Mouse (Mus musculus): ENCODE measurements around the gene Nedd4. TPM values are rescaled to one million over a fixed set of nuclear protein-coding genes. Genes with fewer than 3 reads are reported as not detected.

The Nedd4 gene
- polyA plus RNA-seq, 1 experiment from 2014 or later: 815 TPM

DNA sequence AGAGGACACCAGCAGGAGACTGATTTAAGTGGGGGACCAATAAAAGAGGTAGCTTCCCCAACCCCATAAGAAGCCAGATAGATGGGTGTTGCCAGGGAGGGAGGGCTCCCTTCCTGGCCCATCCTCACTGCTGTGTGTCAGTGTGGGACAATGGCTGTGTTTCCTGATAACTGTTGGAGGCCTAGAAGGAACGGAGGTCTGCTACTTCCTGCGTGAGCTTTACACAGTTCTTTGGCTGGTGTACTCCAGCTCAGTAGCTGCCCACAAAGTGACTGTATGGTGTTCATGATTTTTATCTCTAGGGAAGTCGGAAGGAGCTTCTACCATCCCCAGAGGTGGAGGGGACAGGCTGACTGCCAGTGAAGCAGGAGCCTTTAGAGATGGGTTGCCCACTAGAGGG is 5.2 kb upstream of the Nedd4 start:
- no peak overlapping the region; the same call in 1 of the 2 replicates for H3K9ac ChIP-seq (ENCODE audit: low read length)
- no peak for DNase-seq (ENCODE audit: low spot score)
- 68% methylated on average over 3 of the region's 3 CpGs for WGBS
- no peaks in the 10 kb centered on the region for H3K27me3 ChIP-seq (ENCODE audit: control insufficient read depth, insufficient read depth, low read length)
- H3K4me3 ChIP-seq (ENCODE audit: low read depth, low read length): no peak overlapping the region
- peaks cover 20% of the 10 kb centered on the region for H3K4me1 ChIP-seq (ENCODE audit: control insufficient read depth, insufficient read depth, low read length)
- no peaks in the 10 kb centered on the region for H3K9me3 ChIP-seq (ENCODE audit: control insufficient read depth, low read length)
- no peak for ATAC-seq (ENCODE audit: insufficient number of reproducible peaks, low FRiP score, low TSS enrichment, low read depth)
- H3K4me2 ChIP-seq (ENCODE audit: low read depth, severe bottlenecking): no peak overlapping the region
- 0 out of 2 replicates have a peak overlapping the region, but pooled peaks have one; percentile 42 for H3K27ac ChIP-seq (replicated peaks; ENCODE audit: low read depth, low read length)
- H3K36me3 ChIP-seq (ENCODE audit: control insufficient read depth, insufficient read depth, low read length): no peaks in the 10 kb centered on the region

GRCm38 (mm10) chr9:72657694-72658093 is 4.5 kb upstream of the Nedd4 start:
- Histone ChIP-seq H3K36me3 (ENCODE audit: control insufficient read depth, insufficient read depth, low read length) (no peaks in the 10 kb centered on the region), H3K27me3 (ENCODE audit: control insufficient read depth, insufficient read depth, low read length) (no peaks in the 10 kb centered on the region), H3K4me2 (ENCODE audit: low read depth, severe bottlenecking) (no peak overlapping the region), H3K9me3 (ENCODE audit: control insufficient read depth, low read length) (no peaks in the 10 kb centered on the region), H3K9ac (ENCODE audit: low read length) (no peak overlapping the region), H3K4me3 (ENCODE audit: low read depth, low read length) (no peak overlapping the region), H3K4me1 (ENCODE audit: control insufficient read depth, insufficient read depth, low read length) (peaks cover 15% of the 10 kb centered on the region), H3K27ac (replicated peaks; ENCODE audit: low read depth, low read length) (no peak overlapping the region)
- ATAC-seq (ENCODE audit: insufficient number of reproducible peaks, low FRiP score, low TSS enrichment, low read depth) (no peak), DNase-seq (ENCODE audit: low spot score) (no peak)
- WGBS: 94% methylated on average over 1 of the region's 1 CpGs

- 81% methylated on average over 4 of the region's 4 CpGs for WGBS
- Histone ChIP-seq H3K4me3 (ENCODE audit: low read depth, low read length) (no peak overlapping the region), H3K36me3 (ENCODE audit: control insufficient read depth, insufficient read depth, low read length) (peaks cover 4% of the 10 kb centered on the region; the same call in 1 of the 2 replicates), H3K4me1 (ENCODE audit: control insufficient read depth, insufficient read depth, low read length) (peaks cover 20% of the 10 kb centered on the region), H3K27me3 (ENCODE audit: control insufficient read depth, insufficient read depth, low read length) (no peaks in the 10 kb centered on the region), H3K4me2 (ENCODE audit: low read depth, severe bottlenecking) (no peak overlapping the region), H3K9ac (ENCODE audit: low read length) (no peak overlapping the region), H3K27ac (replicated peaks; ENCODE audit: low read depth, low read length) (no peak overlapping the region), H3K9me3 (ENCODE audit: control insufficient read depth, low read length) (no peaks in the 10 kb centered on the region)
- ATAC-seq (ENCODE audit: insufficient number of reproducible peaks, low FRiP score, low TSS enrichment, low read depth): no peak
- no peak for DNase-seq (ENCODE audit: low spot score)
Measured at GRCm38 (mm10) chr9:72660139-72660538, 2.0 kb upstream of the Nedd4 start.

DNA sequence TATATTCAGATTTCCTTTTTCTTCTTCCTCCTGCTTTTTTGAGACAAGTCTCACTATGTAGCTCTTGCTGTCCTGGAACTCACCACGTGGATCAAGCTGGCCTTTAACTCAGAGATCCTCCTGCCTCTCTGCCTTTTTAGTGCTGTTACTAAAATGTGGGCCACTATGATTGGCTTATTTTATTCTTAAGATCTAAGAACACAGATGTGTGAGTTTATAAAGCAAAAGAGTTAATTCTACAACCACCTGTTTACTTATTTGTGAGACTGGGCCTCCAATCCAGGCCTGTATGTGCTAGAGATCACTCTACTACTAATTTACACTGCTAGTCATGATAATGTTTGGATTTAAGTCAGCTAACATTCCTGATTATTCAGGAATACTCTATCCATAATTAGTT is 1.2 kb upstream of the Nedd4 start:
- Histone ChIP-seq H3K4me3 (ENCODE audit: low read depth, low read length) (no peak overlapping the region), H3K9me3 (ENCODE audit: control insufficient read depth, low read length) (no peaks in the 10 kb centered on the region), H3K27me3 (ENCODE audit: control insufficient read depth, insufficient read depth, low read length) (no peaks in the 10 kb centered on the region), H3K4me2 (ENCODE audit: low read depth, severe bottlenecking) (no peak overlapping the region; the same call in 1 of the 2 replicates), H3K9ac (ENCODE audit: low read length) (no peak overlapping the region), H3K4me1 (ENCODE audit: control insufficient read depth, insufficient read depth, low read length) (peaks cover 22% of the 10 kb centered on the region), H3K27ac (replicated peaks; ENCODE audit: low read depth, low read length) (no peak overlapping the region; the same call in 1 of the 2 replicates), H3K36me3 (ENCODE audit: control insufficient read depth, insufficient read depth, low read length) (peaks cover 4% of the 10 kb centered on the region; the same call in 1 of the 2 replicates)
- WGBS: 59% methylated on average over 1 of the region's 1 CpGs
- no peak for DNase-seq (ENCODE audit: low spot score)
- no peak for ATAC-seq (ENCODE audit: insufficient number of reproducible peaks, low FRiP score, low TSS enrichment, low read depth)

- Histone ChIP-seq H3K4me1 (ENCODE audit: control insufficient read depth, insufficient read depth, low read length) (peaks cover 21% of the 10 kb centered on the region), H3K9ac (ENCODE audit: low read length) (peak overlapping the region; percentile 100), H3K36me3 (ENCODE audit: control insufficient read depth, insufficient read depth, low read length) (peaks cover 4% of the 10 kb centered on the region; the same call in 1 of the 2 replicates), H3K9me3 (ENCODE audit: control insufficient read depth, low read length) (no peaks in the 10 kb centered on the region), H3K4me2 (ENCODE audit: low read depth, severe bottlenecking) (peak overlapping the region; percentile 89), H3K27ac (replicated peaks; ENCODE audit: low read depth, low read length) (peak overlapping the region; percentile 100), H3K27me3 (ENCODE audit: control insufficient read depth, insufficient read depth, low read length) (no peaks in the 10 kb centered on the region), H3K4me3 (ENCODE audit: low read depth, low read length) (peak overlapping the region; percentile 99)
- no peak for ATAC-seq (ENCODE audit: insufficient number of reproducible peaks, low FRiP score, low TSS enrichment, low read depth)
- 1% methylated on average over 13 of the region's 13 CpGs for WGBS
- no peak for DNase-seq (ENCODE audit: low spot score)
Measured at GRCm38 (mm10) chr9:72661561-72661894, 618 bp upstream of the Nedd4 start.

DNA sequence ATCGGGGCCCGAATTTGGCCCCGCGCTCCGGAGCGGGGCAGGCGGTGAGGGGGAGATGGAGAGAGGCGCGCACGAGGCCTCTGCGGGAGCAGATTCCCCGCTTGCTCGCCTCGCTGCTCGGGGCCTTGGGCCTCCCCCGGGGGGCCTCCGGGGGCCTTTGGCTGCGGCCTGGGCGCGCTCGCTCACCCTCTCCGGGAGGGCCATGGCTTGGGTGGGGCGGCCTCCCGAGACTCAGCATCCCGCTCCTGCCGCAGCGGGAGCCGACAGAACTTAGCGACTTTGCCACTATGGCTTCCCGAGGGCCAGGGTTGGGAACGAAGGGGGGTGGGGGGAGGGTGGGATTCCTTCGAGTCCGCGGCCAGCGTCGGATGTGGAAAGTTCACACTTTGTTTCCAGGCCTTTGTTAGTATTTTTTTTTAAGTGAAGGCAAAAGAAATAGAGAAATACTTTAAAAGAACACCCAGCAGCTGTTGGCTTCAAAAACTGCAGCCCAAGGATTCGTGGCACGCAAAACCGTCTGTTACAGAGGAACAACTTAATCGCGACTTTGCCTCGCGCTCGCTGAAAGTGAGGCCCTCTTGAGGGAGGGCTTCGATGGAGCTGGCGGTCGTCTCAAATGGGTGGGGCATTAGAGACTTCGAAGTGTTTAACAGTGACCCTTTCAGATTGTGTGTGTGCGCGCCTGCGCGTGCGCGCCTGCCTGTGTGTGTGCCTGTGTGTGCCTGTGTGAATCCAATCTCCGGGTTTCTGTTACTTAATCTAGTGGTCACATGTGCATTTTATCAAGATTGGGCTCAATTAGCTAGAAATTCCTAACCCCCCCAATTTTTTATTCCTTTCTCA is 766 bp downstream of the Nedd4 start:
- no peaks in the 10 kb centered on the region for H3K9me3 ChIP-seq (ENCODE audit: control insufficient read depth, low read length)
- H3K4me1 ChIP-seq (ENCODE audit: control insufficient read depth, insufficient read depth, low read length): peaks cover 19% of the 10 kb centered on the region
- peaks cover 9% of the 10 kb centered on the region; the same call in 1 of the 2 replicates for H3K36me3 ChIP-seq (ENCODE audit: control insufficient read depth, insufficient read depth, low read length)
- peak; percentile 88 for DNase-seq (ENCODE audit: low spot score)
- H3K4me2 ChIP-seq (ENCODE audit: low read depth, severe bottlenecking): peak overlapping the region; percentile 89
- H3K27ac ChIP-seq (replicated peaks; ENCODE audit: low read depth, low read length): peak overlapping the region; percentile 100
- H3K4me3 ChIP-seq (ENCODE audit: low read depth, low read length): peak overlapping the region; percentile 99
- H3K9ac ChIP-seq (ENCODE audit: low read length): peak overlapping the region; percentile 100
- no peaks in the 10 kb centered on the region for H3K27me3 ChIP-seq (ENCODE audit: control insufficient read depth, insufficient read depth, low read length)
- under 1% methylated on average over 49 of the region's 55 CpGs for WGBS
- ATAC-seq (ENCODE audit: insufficient number of reproducible peaks, low FRiP score, low TSS enrichment, low read depth): peak; percentile 65

DNA sequence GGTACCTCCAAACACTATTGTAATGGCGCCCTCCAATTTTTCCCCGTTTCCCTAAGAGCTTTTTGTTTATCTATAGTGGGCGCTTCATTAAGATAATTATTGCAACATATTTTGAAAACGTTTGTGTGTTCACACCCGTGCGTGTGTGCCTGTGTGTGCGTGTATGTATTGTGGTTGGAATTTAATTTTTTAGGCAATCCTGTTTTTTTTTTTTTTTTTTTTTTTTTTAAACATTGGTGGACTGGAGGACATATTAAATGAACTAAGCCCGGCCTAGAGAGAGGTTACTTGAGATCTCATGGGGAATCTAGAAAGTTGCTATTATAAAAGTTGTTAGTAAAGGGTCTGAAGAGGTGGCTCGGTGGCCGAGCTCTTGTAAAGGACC is 1.4 kb downstream of the Nedd4 start:
- Histone ChIP-seq H3K27me3 (ENCODE audit: control insufficient read depth, insufficient read depth, low read length) (no peaks in the 10 kb centered on the region), H3K9me3 (ENCODE audit: control insufficient read depth, low read length) (no peaks in the 10 kb centered on the region), H3K36me3 (ENCODE audit: control insufficient read depth, insufficient read depth, low read length) (peaks cover 9% of the 10 kb centered on the region; the same call in 1 of the 2 replicates), H3K4me3 (ENCODE audit: low read depth, low read length) (peak overlapping the region; percentile 99), H3K9ac (ENCODE audit: low read length) (peak overlapping the region; percentile 100), H3K27ac (replicated peaks; ENCODE audit: low read depth, low read length) (peak overlapping the region; percentile 100), H3K4me1 (ENCODE audit: control insufficient read depth, insufficient read depth, low read length) (peaks cover 19% of the 10 kb centered on the region), H3K4me2 (ENCODE audit: low read depth, severe bottlenecking) (peak overlapping the region; percentile 89)
- ATAC-seq (ENCODE audit: insufficient number of reproducible peaks, low FRiP score, low TSS enrichment, low read depth) (no peak), DNase-seq (ENCODE audit: low spot score) (no peak)
- WGBS: 13% methylated on average over 10 of the region's 10 CpGs

- no peaks in the 10 kb centered on the region for H3K9me3 ChIP-seq (ENCODE audit: control insufficient read depth, low read length)
- no peak for DNase-seq (ENCODE audit: low spot score)
- H3K4me3 ChIP-seq (ENCODE audit: low read depth, low read length): peak overlapping the region; percentile 99
- WGBS: 65% methylated on average over 12 of the region's 12 CpGs
- H3K27ac ChIP-seq (replicated peaks; ENCODE audit: low read depth, low read length): peak overlapping the region; percentile 21; the same call in 1 of the 2 replicates
- ATAC-seq (ENCODE audit: insufficient number of reproducible peaks, low FRiP score, low TSS enrichment, low read depth): no peak
- no peaks in the 10 kb centered on the region for H3K27me3 ChIP-seq (ENCODE audit: control insufficient read depth, insufficient read depth, low read length)
- peak overlapping the region; percentile 89 for H3K4me2 ChIP-seq (ENCODE audit: low read depth, severe bottlenecking)
- peaks cover 9% of the 10 kb centered on the region; the same call in 1 of the 2 replicates for H3K36me3 ChIP-seq (ENCODE audit: control insufficient read depth, insufficient read depth, low read length)
- H3K9ac ChIP-seq (ENCODE audit: low read length): peak overlapping the region; percentile 100
- peaks cover 19% of the 10 kb centered on the region for H3K4me1 ChIP-seq (ENCODE audit: control insufficient read depth, insufficient read depth, low read length)
Measured at GRCm38 (mm10) chr9:72664409-72665351, 2.5 kb downstream of the Nedd4 start.
